Mouse (Mus musculus) 3T3-L1 (cell line): ENCODE data around the gene Stx1b.
"Not testable (repeated sequence)": the region's sequence is repeated elsewhere in the genome, so short reads cannot be mapped to it uniquely, and the experiment has no call there.

Experiments used
- DNase-seq: peaks from one replicate; pipeline ENCODE4 v3.0.0-alpha.2; 2015; ENCODE audit warnings: low read depth, low spot score

Stx1b gene

GRCm38 (mm10) chr7:127824176-127824871 lies at the start of gene Stx1b, which contains the start of gene Stx4a:
Stx1b (minus strand) TSS chr7:127824549.
Stx4a (plus strand) TSS chr7:127824294.
- DNase-seq, result no peak

GRCm38 (mm10) chr7:127870136-127870821 lies 45.9 kb upstream of the Stx1b start:
- DNase-seq, result peak; percentile 30

DNA sequence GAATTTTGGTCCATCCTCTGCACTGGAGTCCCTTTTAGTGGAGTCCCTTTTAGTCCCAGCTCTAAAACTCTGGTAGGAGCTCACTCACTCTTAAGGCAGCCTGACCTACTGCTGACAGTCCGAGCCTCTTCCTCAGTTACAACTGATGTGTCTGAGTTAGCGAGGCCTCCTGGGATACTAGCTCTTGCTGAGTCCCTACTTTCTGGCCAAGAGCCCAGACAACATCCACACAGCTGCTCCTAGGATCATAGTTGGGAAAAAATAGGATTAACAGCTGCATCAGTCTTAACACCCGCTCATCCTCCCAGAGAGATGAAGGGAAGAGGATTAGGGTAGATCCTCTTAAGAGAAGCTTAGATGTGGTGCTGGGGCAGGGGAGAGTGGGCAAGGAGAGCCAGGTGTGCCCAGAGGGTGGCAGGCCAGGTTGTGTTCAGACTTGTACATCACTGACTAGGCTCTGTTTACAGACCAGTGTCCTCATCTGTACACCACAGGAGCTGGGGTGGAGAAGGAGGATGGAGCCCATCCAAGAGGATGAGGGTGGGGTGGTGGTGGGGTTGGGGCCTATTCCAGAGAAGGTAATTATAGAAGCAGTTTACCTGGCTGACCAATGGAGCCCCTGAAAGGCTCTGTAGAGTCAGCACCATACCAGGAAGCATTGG lies 44.9 kb upstream of the Stx1b start:
- DNase-seq, result peak; percentile 60

- no peak for DNase-seq
Measured at GRCm38 (mm10) chr7:127867641-127868040, 43.3 kb upstream of the Stx1b start.

DNA sequence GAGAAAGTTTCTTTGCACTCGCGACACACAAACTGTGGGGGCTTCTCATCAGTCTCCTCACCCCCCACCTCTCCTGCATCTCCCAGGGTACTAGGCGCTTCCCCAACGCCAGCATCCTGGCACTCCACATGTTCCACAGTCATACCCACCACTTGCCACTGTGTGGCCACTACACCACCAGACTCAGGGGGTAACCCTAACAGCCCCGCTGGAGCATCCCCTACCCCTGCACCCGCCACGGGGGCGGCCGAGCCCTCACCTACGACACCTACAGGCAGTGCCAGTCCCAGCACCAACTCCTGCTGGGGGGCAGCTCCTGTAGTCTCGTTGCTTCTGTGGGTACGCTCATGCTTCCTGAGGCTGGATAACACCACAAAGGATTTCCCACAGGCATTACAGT lies 42.1 kb upstream of the Stx1b start:
- DNase-seq, result no peak

GRCm38 (mm10) chr7:127858258-127858657 lies 33.9 kb upstream of the Stx1b start:
- DNase-seq, result no peak

DNA sequence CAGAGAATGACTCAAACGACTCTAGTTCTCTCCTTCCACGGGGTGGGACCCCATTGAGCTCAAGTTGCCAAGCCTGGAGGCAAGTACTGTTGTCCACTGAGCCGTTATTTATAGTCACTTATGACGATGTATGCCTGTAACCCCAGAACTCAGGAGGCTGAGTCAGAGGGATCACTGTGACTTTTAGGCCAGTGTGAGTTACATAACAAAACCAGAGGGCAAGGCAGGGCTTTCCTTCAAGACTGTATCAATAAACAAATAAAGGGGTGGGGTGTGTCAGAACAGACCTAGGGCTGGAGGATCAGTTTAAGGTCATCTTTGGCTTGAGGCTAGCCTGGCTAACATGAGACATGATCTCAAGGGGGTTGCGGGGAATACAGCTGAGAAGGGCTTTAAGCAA lies 26.6 kb upstream of the Stx1b start:
- DNase-seq, result peak; percentile 88

DNA sequence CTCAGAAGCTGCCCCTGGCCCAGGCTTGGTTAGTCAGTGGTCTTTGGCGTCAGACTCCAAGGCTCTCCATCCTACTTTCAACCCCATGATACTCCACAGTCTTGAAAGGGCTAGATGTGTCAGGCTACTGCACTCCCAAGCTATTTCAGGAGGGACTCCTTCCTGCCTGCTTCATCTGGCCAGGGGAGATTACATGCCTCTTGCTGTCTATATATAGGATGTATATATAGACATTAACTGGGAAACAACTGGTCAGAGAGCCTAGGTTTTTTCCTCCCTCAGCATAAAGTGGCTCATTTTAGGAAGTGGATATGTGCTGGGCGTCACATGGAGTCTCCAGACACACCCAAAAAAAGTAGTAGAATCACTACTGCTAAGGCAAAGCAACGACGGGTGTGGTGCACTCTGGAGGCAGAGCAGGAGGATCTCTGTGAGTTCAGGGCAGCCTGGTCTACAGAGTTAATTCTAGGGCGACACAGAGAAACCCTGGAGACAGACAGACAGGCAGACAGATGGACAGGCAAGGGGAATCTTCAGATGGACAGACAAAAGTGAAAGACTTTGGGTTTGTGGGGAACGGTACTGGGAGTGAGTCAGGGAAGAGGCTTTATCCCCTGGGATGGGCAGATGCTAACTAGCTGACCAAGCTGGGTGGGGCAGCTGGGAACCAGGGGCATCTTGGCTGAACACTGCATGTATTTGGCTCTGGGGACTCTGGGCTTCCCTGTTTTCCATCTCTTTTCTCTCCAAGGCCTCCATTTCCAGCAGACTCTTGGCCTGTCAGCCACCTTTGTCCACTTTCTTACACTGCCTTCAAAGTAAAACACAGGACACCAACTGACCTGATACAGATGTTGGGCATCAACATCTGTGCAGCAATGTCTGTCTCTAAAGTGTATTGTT lies 25.9 kb upstream of the Stx1b start:
- DNase-seq, result peak; percentile 78

- peak; percentile 89 for DNase-seq
Measured at GRCm38 (mm10) chr7:127842001-127842718, 17.8 kb upstream of the Stx1b start.

DNA sequence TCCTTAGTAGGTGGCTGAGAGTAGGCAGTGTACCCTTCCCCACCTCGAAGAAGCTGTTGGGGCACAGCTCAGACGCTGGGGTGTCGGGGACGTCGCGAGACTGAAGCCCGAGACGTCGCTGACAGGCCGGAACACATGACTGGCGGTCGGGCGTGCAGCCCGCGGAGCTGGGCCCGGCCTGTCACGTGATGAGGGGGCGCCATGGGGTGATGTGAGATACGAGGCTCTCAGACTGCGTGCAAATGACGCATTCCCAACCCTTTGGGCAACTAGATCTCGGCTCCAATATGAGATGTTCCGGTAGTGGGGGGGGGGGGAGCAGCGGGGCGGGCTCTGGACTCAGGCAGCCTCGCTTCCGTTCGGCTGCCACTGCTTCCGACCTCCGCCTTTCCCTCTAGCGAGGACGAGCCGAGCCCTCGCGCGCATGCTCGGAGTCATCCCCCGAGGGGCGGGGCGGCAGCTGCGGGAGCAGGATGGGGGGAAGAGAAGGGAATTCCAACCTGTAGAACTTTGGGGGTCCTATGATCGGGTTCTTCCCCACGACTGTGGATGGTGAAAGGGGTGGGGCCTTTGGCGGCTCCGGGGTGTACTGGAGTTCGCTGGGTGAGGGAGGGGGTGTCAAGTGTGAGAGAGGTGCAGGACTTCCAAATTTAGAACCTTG lies 17.1 kb upstream of the Stx1b start:
- peak; percentile 90 for DNase-seq

DNA sequence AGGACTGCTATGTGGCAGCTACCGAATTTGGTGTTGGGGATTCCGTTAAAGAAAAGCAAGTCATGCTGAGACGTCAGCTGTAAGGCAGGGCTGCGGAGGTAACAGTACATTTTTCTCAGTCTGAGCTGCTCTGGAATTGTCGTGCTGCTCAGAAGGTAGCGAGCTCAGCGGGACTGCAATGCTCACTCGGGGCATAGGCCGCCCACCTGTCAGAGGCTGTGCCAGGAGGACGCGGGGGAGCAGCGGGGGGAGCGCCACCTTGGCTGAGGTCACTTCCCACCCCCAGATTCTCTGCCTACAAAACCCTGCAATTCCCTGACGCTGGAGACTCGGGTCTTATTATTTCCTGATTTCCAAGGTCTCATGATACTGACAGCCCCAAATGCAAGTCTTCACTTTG lies 16.5 kb upstream of the Stx1b start:
- DNase-seq, result no peak

GRCm38 (mm10) chr7:127840031-127840430 lies 15.7 kb upstream of the Stx1b start:
- not testable (repeated sequence) for DNase-seq

GRCm38 (mm10) chr7:127837878-127838277 lies 13.5 kb upstream of the Stx1b start:
- not testable (repeated sequence) for DNase-seq

DNA sequence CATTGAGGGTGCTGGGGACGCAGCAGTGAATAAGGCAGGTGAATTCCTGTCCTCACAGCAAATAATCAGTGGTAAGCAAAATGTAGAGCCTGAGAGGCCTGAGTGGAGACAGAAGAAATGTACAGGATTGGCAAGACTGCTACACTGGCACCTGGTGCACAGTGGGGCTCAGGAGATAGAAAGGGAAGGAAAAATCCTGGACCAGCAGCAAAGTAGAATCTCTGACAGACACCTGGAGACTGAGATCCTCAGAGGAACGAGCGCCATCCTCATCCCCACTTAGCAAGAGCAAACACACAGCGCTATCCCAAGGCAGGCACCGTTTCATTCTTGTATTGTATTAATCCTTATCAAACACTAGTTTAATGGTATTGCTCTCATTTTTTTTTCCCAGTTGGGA lies 13.1 kb upstream of the Stx1b start:
- DNase-seq, result no peak

DNA sequence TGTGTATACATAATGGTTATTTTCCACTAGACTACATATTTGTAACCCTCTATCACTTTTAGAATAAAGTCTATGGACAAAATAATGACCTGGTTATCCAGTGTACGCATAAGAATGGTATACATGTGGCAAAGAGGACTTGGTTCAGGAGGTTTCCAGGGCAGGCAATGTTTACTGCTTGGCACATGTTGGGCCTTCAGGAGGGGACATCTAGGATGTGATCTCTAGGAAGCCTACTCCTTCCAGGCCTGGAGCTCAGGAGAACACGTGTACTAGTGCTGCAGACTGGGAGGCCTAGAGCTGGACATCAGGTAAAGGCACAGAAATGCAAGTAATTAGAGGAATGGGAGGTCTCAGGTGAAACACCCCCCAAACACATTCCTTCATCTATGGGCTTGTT lies 11.2 kb upstream of the Stx1b start:
- no peak for DNase-seq

DNA sequence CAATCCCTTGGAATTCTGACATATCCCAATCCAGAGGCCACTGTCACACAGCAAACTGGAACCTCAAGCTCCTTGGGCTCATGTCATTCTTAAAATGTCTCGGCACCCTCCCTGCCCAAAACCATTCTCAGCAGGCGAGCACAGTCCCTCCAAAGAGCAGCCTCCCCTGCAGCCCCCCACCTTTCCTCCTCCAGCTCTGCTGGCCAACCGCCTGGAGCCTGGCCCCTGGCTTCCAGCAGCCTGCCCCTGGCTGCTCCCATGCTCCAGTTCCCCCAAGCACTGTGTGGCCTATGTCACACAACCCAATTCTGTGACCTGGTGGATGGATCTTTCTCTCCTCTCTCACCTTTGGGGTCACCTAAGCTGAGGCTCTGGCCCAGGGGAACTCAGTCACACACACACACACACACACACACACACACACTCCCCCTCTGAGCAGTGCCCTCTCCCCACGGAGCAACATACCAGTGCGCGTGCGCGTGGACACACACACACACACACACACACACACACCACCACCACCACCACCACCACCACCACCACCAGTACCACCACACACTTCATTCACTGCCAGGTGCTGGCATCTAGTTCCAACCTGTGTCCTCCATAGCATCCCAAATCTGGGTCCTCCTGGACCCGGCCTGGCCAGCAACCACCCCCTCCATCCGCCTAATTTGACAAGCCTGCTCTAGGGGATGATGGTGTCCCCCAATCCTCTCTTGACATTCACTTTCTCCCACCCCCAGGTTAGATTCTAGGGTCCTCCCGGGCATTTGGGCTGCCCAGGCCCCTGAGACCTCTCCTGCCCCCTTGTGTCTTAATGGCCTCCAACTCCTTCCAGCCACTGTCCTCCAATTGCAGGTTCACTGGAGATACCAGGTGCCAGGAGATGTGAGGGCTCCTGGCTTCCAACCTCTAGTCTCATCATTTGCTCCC lies 845 bp downstream of the Stx1b start:
- no peak for DNase-seq

GRCm38 (mm10) chr7:127822494-127822893 lies 1.9 kb downstream of the Stx1b start:
- no peak for DNase-seq

DNA sequence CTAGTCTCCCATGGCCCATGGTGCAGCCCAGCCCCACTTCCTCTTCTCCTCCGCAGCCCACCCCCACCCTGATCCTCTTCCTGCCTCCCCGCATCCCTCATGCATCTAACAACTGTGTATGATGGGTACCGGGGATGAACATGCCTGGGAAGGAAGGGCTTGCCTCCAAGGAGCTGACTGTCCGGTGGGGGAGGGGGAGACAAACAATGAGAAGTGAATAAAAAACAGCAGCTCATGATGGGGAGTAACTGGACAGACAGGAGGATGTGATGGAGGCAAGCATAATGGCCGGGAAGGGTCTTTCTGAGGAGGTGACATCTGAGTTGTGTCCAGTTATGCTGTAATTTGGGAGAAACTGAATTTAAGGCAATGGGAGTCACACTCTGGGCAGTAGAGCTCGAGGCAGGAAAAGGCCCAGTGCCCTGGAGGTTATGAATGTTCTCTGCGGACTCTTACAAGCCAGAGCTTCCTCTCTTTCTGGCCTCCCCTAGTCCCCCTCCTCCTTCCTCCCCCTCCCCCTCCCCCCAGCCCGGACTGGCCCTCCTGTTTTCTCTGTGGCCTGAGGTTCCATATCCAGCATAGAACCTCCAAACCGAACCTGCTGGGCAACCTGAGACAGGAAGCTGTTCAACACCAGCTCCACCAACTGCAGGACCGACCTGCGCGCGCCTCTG lies 3.4 kb downstream of the Stx1b start:
- DNase-seq, result no peak

DNA sequence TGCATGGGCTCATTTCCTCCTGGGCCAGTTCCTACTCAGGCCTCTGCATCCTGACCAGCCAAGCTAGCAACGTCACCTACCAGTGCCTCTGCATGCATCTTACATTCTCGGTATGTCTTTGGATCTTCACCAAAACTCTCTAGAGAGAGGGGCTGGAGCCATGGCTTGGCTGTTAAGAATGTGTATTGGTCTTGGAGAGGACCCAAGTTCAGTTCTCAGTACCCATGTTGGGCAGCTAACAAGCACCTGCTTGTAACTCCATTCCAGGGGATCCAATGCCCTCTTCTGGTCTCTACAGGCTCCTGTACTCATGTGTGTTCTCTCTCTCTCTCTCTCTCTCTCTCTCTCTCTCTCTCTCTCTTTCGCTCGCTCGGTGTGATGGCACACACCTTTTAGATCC lies 6.6 kb downstream of the Stx1b start:
- no peak for DNase-seq
